Mouse (Mus musculus): ENCODE results near the gene Fem1a. TPM values are rescaled to one million over a fixed set of nuclear protein-coding genes. Genes with fewer than 3 reads are reported as not detected.
"Not testable (repeated sequence)": the region's sequence is repeated elsewhere in the genome, so short reads cannot be mapped to it uniquely, and the experiment has no call there.

Fem1a gene
- polyA plus RNA-seq, 1 experiment from 2014 or later, result 17.2 TPM

DNA sequence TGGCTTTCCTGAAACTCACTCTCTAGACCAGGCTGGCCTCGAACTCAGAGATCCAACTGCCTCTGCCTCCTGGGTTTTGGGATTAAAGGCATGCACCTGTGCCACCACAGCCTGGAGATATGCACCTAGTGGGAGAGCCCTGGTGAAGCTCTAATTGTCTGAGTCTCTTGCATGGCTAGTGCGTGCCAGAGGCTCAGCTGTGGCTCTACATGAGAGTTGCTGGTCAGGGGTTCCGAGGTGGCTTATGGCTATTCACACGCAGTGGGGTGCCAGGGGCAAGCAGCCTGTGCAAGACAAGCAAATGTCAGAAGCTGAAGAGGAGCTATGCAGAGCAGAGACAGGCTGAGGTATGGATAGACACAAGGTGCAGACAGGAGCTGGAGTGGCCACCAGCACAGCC, 1.9 kb upstream of the Fem1a start:
- no peak for TF ChIP-seq CTCF (IDR thresholded peaks at IDR 0.05)
- POLR2A ChIA-PET, result interaction anchor here (0.6 kb wide), 1 partner anchor 147 kb away, joined by 3 read pairs; no protein-coding TSS in a partner anchor
- H3K27me3 ChIP-seq, result no peaks in the 10 kb centered on the region
- CTCF ChIA-PET, result interaction anchor here (0.5 to 3.1 kb wide), 20 partner anchors 8 to 128 kb away, joined by 3 to 24 read pairs (median 5); partner anchors contain the start of genes Dpp9 and Ticam1
- in situ Hi-C loops (cut with MboI; ENCODE audit: low pct_unique_long_range_greater_than_20kb), result loop anchor here (5.0 to 10.0 kb wide), 2 partner anchors 50 to 122 kb away; no protein-coding TSS in a partner anchor
- DNase-seq (ENCODE audit: low read depth, low spot score) (no peak), ATAC-seq (no peak)

DNA sequence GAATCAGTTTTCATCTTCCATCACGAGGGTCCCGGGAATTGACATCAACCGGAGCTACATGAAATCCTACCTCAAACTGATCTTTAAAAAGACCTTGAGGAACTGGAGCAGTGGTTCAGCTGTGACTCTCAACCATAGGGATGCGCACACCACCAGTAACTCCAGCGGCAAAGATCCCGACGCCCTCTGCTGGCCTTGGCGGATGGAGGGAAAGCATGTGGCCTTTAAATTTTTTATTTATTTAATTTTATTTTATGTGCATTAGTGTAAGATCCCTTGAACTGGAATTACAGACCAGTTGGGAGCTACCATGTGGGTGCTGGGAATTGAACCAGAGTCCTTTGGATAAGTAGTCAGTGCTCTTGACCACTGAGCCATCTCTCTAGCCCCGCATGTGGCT, 1.2 kb upstream of the Fem1a start:
- DNase-seq (ENCODE audit: low read depth, low spot score) (no peak), ATAC-seq (no peak)
- ChIA-PET POLR2A (interaction anchor here (0.9 to 1.7 kb wide), 3 partner anchors 36 to 59 kb away, joined by 3 to 4 read pairs (median 3); no protein-coding TSS in a partner anchor), CTCF (interaction anchor here (0.7 to 3.1 kb wide), 28 partner anchors 9 to 180 kb away, joined by 3 to 24 read pairs (median 5); partner anchors contain the start of genes Dpp9 and Ticam1)
- in situ Hi-C loops (cut with MboI; ENCODE audit: low pct_unique_long_range_greater_than_20kb), result loop anchor here (10.0 kb wide), 1 partner anchor 51 kb away; no protein-coding TSS in a partner anchor
- no peak for TF ChIP-seq CTCF (IDR thresholded peaks at IDR 0.05)
- no peaks in the 10 kb centered on the region for H3K27me3 ChIP-seq

DNA sequence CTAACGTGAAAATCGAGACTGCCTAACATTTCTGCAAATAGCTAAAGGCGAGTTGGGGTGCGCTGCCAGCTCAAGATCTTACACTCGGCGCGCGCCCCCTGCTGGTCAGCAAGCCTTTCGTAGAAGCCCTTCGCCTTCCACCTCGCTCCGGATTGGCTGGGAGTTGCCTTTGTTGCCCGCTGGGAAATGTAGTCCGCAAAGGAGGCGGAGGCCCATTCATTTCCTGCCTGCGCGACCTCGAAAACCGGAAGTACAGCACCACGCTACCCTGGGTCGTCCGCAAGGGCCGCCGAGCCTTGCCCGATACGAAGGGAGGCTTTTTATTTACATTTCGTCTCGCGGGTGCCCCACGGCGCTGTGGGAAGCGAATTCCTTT, 759 bp upstream of the Fem1a start:
- in situ Hi-C loops (cut with MboI; ENCODE audit: low pct_unique_long_range_greater_than_20kb), result loop anchor here (10.0 kb wide), 1 partner anchor 51 kb away; no protein-coding TSS in a partner anchor
- POLR2A ChIA-PET, result interaction anchor here (0.6 to 1.7 kb wide), 4 partner anchors 32 to 59 kb away, joined by 3 to 4 read pairs (median 4); no protein-coding TSS in a partner anchor
- no peak for TF ChIP-seq CTCF (IDR thresholded peaks at IDR 0.05)

DNA sequence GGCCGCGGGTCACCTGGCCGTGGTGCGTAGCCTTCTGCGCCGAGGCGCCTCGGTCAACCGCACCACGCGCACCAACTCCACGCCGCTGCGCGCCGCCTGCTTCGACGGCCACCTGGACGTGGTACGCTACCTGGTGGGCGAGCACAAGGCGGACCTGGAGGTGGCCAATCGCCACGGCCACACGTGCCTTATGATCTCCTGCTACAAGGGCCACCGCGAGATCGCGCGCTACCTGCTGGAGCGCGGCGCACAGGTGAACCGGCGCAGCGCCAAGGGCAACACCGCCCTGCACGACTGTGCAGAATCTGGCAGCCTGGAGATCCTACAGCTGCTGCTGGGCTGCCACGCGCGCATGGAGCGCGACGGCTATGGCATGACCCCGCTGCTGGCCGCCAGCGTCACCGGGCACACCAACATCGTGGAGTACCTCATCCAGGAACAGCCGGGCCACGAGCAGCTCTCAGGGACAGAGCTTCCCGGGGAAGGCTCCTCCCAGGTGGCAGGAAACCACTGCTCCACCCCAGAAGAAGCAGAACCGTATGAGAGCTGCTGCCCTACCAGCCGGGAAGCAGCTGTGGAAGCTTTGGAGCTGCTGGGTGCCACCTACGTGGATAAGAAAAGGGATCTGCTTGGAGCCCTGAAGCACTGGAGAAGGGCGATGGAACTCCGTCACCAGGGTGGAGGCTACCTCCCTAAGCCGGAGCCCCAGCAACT, 728 bp downstream of the Fem1a start:
- DNase-seq (ENCODE audit: low read depth, low spot score), result no peak
- no peak for TF ChIP-seq CTCF (IDR thresholded peaks at IDR 0.05)
- POLR2A ChIA-PET, result no interaction called here
- in situ Hi-C loops (cut with MboI; ENCODE audit: low pct_unique_long_range_greater_than_20kb), result loop anchor here (10.0 kb wide), 1 partner anchor 53 kb away; no protein-coding TSS in a partner anchor
- peak; percentile 3 for ATAC-seq
- H3K27me3 ChIP-seq, result no peaks in the 10 kb centered on the region
- CTCF ChIA-PET, result interaction anchor here (0.7 kb wide), 1 partner anchor 100 kb away, joined by 3 read pairs; no protein-coding TSS in a partner anchor

More for the DNA sequence above, 759 bp upstream of the Fem1a start:
- DNase-seq (ENCODE audit: low read depth, low spot score) (peak; percentile 84), ATAC-seq (peak; percentile 86)
- CTCF ChIA-PET, result interaction anchor here (0.7 to 3.1 kb wide), 27 partner anchors 8 to 180 kb away, joined by 3 to 24 read pairs (median 5); partner anchors contain the start of genes Dpp9 and Ticam1
- no peaks in the 10 kb centered on the region for H3K27me3 ChIP-seq

DNA sequence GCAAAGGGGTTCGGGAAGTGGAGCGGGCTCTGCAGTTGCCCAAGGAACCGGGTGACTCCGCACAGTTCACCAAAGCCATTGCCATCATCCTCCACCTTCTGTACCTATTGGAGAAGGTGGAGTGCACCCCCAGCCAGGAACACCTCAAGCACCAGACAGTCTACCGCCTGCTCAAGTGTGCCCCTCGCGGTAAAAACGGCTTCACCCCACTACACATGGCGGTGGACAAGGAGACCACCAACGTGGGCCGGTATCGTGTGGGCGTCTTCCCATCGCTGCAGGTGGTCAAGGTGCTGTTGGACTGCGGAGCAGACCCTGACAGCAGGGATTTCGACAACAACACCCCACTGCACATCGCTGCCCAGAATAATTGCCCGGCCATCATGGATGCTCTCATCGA, 1.7 kb downstream of the Fem1a start:
- in situ Hi-C loops (cut with MboI; ENCODE audit: low pct_unique_long_range_greater_than_20kb), result loop anchor here (10.0 kb wide), 1 partner anchor 53 kb away; no protein-coding TSS in a partner anchor
- DNase-seq (ENCODE audit: low read depth, low spot score); ATAC-seq; POLR2A ChIA-PET; H3K27me3 ChIP-seq: not testable (repeated sequence)
- CTCF ChIA-PET, result interaction anchor here (0.7 kb wide), 1 partner anchor 99 kb away, joined by 3 read pairs; no protein-coding TSS in a partner anchor

DNA sequence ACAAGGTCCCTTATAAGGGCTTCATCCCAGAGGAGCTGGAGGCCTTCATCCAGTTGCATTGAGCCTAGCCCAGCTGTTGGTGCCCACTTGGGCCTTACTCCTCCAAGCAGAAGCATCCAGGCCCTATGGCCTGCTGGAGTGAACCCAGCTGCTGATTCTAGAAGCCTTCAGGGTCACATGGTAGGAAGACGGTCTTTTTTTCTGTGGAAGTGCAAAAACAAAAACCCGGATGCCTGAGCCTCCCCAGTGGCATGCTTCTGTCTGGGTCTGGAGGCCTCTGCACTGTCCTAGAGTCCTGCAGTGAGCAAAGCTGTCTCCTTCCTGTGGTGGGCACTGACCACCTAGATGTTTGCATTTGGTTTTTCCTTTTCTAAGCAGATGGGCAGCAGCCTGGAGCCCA, 2.2 kb downstream of the Fem1a start:
- ATAC-seq; POLR2A ChIA-PET; H3K27me3 ChIP-seq; DNase-seq (ENCODE audit: low read depth, low spot score): not testable (repeated sequence)
- CTCF ChIA-PET, result interaction anchor here (1.2 kb wide), 1 partner anchor 92 kb away, joined by 3 read pairs; no protein-coding TSS in a partner anchor
- in situ Hi-C loops (cut with MboI; ENCODE audit: low pct_unique_long_range_greater_than_20kb), result loop anchor here (10.0 kb wide), 1 partner anchor 54 kb away; no protein-coding TSS in a partner anchor

DNA sequence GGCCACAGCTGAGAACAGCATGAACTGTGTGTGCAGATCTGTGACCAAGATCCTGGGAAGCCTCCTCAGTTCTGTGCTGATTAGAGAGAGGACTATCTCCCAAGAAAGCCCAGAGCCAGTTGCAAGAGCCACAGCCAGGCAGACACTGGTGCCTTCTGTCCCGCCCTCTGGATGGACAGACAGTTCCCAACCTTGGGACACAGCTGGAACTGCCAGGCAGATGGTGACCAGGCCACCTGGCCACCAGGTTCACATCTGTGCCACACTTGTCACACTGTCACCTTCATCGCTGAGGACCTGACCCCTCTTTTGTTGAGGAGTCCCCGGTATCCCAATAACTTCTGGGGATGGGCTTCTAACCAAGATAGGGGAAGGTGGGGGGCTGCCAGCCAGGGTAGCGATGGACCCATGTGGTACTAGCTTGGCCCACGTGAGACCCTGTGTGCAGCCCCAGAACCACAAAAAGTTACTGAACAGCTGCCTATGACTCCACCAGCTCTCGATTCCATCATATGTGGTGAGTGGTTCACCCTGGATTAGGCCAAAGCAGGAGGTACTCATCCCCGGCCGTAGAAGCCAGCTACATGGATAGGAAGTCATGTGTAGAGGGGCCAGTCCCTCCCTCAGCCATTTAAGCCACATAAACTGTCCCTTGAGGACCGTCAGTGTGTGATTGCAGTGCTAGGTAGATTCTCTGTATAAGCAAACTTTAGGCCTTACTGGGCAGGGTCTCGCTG, 2.9 kb downstream of the Fem1a start:
- POLR2A ChIA-PET, result no interaction called here

DNA sequence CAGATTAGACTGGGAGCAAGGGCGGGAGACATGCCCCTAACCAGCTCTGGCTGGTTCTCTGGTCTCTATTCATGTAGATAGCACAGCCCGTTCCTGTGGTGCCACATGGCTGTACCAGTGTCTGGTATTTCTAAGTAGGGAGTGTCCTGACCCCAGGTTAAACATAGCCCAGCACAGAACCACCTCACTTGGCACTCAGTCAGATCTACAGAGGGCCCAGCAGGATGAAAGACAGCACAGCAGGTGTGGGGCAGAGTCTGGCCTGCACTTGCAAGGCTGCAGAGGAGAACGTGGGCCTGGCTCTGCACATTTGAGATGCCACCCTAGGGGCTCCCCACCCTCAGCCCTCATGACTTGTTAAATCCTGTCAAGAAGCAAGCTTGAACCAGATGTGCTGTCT, 4.6 kb downstream of the Fem1a start:
- DNase-seq (ENCODE audit: low read depth, low spot score) (no peak), ATAC-seq (no peak)
- ChIA-PET CTCF (interaction anchor here (1.3 kb wide), 1 partner anchor 89 kb away, joined by 3 read pairs; no protein-coding TSS in a partner anchor), POLR2A (no interaction called here)
- TF ChIP-seq CTCF (IDR thresholded peaks at IDR 0.05), result no peak
- in situ Hi-C loops (cut with MboI; ENCODE audit: low pct_unique_long_range_greater_than_20kb), result no loop called here
- no peaks in the 10 kb centered on the region for H3K27me3 ChIP-seq

More for the DNA sequence above, 2.9 kb downstream of the Fem1a start:
- DNase-seq (ENCODE audit: low read depth, low spot score) (no peak), ATAC-seq (no peak)
- in situ Hi-C loops (cut with MboI; ENCODE audit: low pct_unique_long_range_greater_than_20kb), result loop anchor here (10.0 kb wide), 1 partner anchor 55 kb away; no protein-coding TSS in a partner anchor
- CTCF ChIA-PET, result interaction anchor here (1.2 kb wide), 1 partner anchor 91 kb away, joined by 3 read pairs; no protein-coding TSS in a partner anchor
- no peaks in the 10 kb centered on the region for H3K27me3 ChIP-seq
- no peak for TF ChIP-seq CTCF (IDR thresholded peaks at IDR 0.05)

DNA sequence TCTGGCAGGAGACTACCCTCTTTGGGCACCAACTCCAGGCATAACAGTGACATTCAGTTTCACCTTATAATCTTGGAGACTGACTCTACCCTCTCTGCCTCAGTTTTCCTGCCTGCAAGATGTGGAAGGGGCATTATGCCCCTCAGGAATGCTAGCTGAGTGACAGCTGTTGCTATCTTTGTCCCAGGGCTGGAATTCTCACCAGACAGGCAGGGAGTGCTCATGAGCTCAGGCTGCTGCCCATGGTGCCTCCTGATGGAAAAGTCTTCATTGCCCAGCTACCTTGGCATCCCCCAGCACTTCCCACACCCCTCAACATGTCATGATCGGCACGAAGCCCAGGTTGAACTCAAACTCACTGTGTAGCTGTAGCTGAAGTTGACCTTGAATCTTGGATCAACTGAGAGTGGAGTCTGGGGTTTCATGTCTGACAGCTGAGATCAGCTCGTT, 6.1 kb downstream of the Fem1a start:
- no peaks in the 10 kb centered on the region for H3K27me3 ChIP-seq
- ChIA-PET POLR2A (interaction anchor here (0.6 kb wide), 1 partner anchor 183 kb away, joined by 4 read pairs; no protein-coding TSS in a partner anchor), CTCF (interaction anchor here (0.6 to 1.7 kb wide), 5 partner anchors 9 to 132 kb away, joined by 3 to 4 read pairs (median 3); no protein-coding TSS in a partner anchor)
- DNase-seq (ENCODE audit: low read depth, low spot score) (no peak), ATAC-seq (no peak)
- TF ChIP-seq CTCF (IDR thresholded peaks at IDR 0.05), result no peak
- in situ Hi-C loops (cut with MboI; ENCODE audit: low pct_unique_long_range_greater_than_20kb), result no loop called here

DNA sequence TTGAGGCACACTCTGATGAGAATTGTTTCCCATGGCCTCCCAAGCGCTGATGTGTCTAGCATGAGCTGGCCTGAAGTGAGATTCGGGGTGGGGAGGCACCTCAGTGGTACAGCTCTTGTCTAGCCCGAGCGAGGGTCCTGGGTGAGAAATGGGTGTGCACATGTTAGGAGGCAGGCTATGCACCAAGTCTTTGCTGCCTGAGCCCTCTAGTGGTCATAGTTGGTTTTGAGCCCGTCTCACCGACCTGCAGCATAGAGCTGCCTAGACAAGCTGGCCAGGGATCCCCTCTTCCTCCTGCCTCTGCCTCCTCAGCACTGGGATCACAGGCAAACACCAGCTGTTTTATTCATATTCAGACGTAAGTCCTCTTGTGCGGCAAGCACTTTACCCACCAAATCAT, 7.4 kb downstream of the Fem1a start:
- ATAC-seq (no peak), DNase-seq (ENCODE audit: low read depth, low spot score) (no peak)
- ChIA-PET CTCF (interaction anchor here (0.7 to 1.8 kb wide), 5 partner anchors 8 to 133 kb away, joined by 3 to 6 read pairs (median 4); no protein-coding TSS in a partner anchor), POLR2A (interaction anchor here (0.6 to 0.7 kb wide), 2 partner anchors 61 to 85 kb away, joined by 4 read pairs; no protein-coding TSS in a partner anchor)
- in situ Hi-C loops (cut with MboI; ENCODE audit: low pct_unique_long_range_greater_than_20kb), result no loop called here
- H3K27me3 ChIP-seq, result no peaks in the 10 kb centered on the region
- TF ChIP-seq CTCF (IDR thresholded peaks at IDR 0.05), result no peak
